Mouse (Mus musculus) liver, postnatal 0 days (tissue): Measurements from ENCODE around the gene Nudt2. TPM values are rescaled to one million over a fixed set of nuclear protein-coding genes. Genes with fewer than 3 reads are reported as not detected.

Experiments
- ATAC-seq: fragments of 200-750 bp; cut with Nextera tagmentation; 2 replicates; pipeline ENCODE4 v1.8.0; 2017; ENCODE audit warnings: mild to moderate bottlenecking, moderate library complexity
- DNase-seq: peaks from one replicate; pipeline ENCODE4 v3.0.0-alpha.2; 2016
- H3K27ac ChIP-seq: fragments of 300-500 bp; sonication (generic); 2 replicates; pipeline ENCODE4 v1.5.1; 2014; ENCODE audit warnings: antibody characterized with exemption, moderate library complexity, mild to moderate bottlenecking, low read depth
- H3K27me3 ChIP-seq: fragments of 300-500 bp; sonication (generic); 2 replicates; pipeline ENCODE4 v1.6.1; 2014; ENCODE audit warnings: low read length, control low read depth, mixed read lengths; ENCODE audit not compliant: insufficient read depth
- H3K36me3 ChIP-seq: fragments of 300-500 bp; sonication (generic); replicated peaks from 2 replicates; pipeline ENCODE4 v1.6.1; 2014; ENCODE audit warnings: mild to moderate bottlenecking, control low read depth, low read length, moderate library complexity, mixed read lengths; ENCODE audit not compliant: insufficient read depth
- H3K4me1 ChIP-seq: fragments of 300-500 bp; sonication (generic); 2 replicates; pipeline ENCODE4 v1.6.1; 2014; ENCODE audit warnings: antibody characterized with exemption, mild to moderate bottlenecking, control low read depth; ENCODE audit not compliant: insufficient read depth
- H3K4me2 ChIP-seq: fragments of 300-500 bp; sonication (generic); 2 replicates; pipeline ENCODE4 v1.6.1; 2014; ENCODE audit warnings: low read depth, mild to moderate bottlenecking, low read length, moderate library complexity, mixed read lengths
- H3K4me3 ChIP-seq: fragments of 300-500 bp; sonication (generic); 2 replicates; pipeline ENCODE4 v1.5.1; 2014; ENCODE audit warnings: low read depth, low read length
- H3K9ac ChIP-seq: fragments of 300-500 bp; sonication (generic); replicated peaks from 2 replicates; pipeline ENCODE4 v1.6.1; 2014; ENCODE audit warnings: mild to moderate bottlenecking, moderate library complexity
- H3K9me3 ChIP-seq: fragments of 300-500 bp; sonication (generic); 2 replicates; pipeline ENCODE4 v1.6.1; 2016; ENCODE audit warnings: mild to moderate bottlenecking, control low read depth, low read length, mixed read lengths
- CTCF ChIP-seq: sonication (generic); IDR thresholded peaks from 2 replicates; pipeline ENCODE4 v1.5.1; 2016; ENCODE audit warnings: antibody characterized with exemption, low read depth
- EP300 ChIP-seq: IDR thresholded peaks from 2 replicates; pipeline ENCODE4 v1.6.1; 2016; ENCODE audit warnings: antibody characterized with exemption, low read depth, mild to moderate bottlenecking
- WGBS: fragments of 180-500 bp; shearing (Covaris S2); extraction: QIAGEN DNeasy Blood & Tissue Kit; methylation state at CpG from one replicate; pipeline ENCODE4 v1.1.7; 2014; ENCODE audit not compliant: insufficient replicate concordance; 5-methylcytosine and 5-hydroxymethylcytosine counted together
- polyA plus RNA-seq: library from polyadenylated mRNA; unstranded; fragments of >200 nt; fragmentation: Nextera tagmentation; extraction: Ambion mirVana; gene quantifications from 2 replicates; pipeline ENCODE4 v1.2.1, GENCODE M21; 2015

Nudt2 gene
- polyA plus RNA-seq, 1 experiment from 2014 or later, result 13.6 TPM

DNA sequence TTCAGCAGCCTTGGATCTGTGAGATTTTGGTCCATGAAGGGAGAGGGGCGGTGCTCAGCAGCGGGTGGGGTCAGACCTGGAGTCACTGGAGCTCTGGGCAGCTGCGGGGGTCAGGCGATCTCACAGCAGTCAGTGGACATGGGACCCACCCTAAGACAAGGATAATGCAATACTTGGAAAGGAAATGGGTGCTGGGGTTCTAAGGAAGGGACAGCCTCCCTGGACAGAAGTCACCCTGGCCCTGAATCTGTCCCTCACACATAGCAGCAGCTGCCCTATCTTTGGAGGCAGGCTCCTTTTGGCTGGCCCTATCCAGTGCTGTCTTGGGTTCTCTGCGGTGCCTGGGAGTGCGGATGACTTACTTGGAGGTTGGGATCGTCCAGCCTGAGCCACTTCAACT, 58.9 kb downstream of the Nudt2 start:
- Histone ChIP-seq H3K9me3 (no peaks in the 10 kb centered on the region), H3K27ac (no peak overlapping the region), H3K4me2 (no peak overlapping the region), H3K9ac (no peak overlapping the region), H3K36me3 (no peaks in the 10 kb centered on the region), H3K27me3 (no peaks in the 10 kb centered on the region), H3K4me3 (no peak overlapping the region), H3K4me1 (no peaks in the 10 kb centered on the region)
- DNase-seq (no peak), ATAC-seq (no peak)
- no peak for TF ChIP-seq CTCF
- TF ChIP-seq EP300, result no peak
- 75% methylated on average over 7 of the region's 7 CpGs for WGBS

DNA sequence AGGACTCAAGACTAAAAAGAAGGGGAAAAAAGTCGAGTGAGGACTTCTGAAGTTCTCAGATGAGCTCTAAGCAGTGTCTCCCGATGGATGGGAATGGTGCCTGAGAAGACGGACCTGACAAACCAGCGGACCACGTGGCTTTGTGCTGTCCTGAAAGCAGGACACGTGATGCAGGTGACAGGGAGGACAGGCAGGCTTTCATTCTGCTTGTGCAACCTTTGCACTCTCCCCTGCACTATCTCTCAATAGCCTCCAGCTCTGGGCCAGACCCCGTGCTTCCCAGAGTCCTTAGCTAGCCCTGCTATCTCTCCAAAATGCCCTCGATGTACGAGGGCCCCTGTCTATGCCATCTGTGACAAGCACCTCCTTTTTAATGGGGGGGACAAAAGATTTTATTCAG, 59.9 kb downstream of the Nudt2 start:
- peak; percentile 87 for ATAC-seq
- Histone ChIP-seq H3K36me3 (no peaks in the 10 kb centered on the region), H3K4me2 (no peak overlapping the region), H3K9ac (no peak overlapping the region), H3K4me1 (no peaks in the 10 kb centered on the region), H3K4me3 (no peak overlapping the region), H3K27me3 (no peaks in the 10 kb centered on the region), H3K27ac (no peak overlapping the region), H3K9me3 (no peaks in the 10 kb centered on the region)
- no peak for TF ChIP-seq CTCF
- no peak for TF ChIP-seq EP300
- DNase-seq, result peak; percentile 36
- WGBS, result 57% methylated on average over 9 of the region's 9 CpGs

DNA sequence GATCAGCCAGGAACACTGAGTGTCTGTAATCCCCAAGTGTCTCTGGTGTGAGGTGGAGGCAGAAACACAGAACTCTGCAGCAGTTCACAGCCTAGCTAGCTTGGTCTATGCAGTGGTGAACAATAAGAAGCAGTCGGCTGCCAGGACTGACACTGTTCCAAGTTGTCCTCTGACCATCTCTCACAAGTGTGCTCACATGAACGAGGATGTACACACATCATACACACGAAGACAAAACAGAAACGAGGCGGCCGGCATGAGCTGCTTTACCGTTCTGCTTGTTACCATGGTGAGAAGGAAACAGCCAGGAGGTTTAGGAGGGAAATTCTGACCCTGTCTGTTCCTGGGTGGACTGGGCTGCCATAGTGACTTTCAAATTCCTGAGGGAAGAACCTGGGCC, 61.6 kb downstream of the Nudt2 start:
- H3K4me1 ChIP-seq, result no peaks in the 10 kb centered on the region
- no peak overlapping the region for H3K4me3 ChIP-seq
- DNase-seq, result no peak
- no peaks in the 10 kb centered on the region for H3K36me3 ChIP-seq
- WGBS, result 73% methylated on average over 7 of the region's 7 CpGs
- no peak for TF ChIP-seq EP300
- TF ChIP-seq CTCF, result no peak
- H3K4me2 ChIP-seq, result no peak overlapping the region
- H3K27ac ChIP-seq, result no peak overlapping the region
- H3K27me3 ChIP-seq, result no peaks in the 10 kb centered on the region
- H3K9ac ChIP-seq, result no peak overlapping the region
- ATAC-seq, result no peak
- H3K9me3 ChIP-seq, result no peaks in the 10 kb centered on the region

DNA sequence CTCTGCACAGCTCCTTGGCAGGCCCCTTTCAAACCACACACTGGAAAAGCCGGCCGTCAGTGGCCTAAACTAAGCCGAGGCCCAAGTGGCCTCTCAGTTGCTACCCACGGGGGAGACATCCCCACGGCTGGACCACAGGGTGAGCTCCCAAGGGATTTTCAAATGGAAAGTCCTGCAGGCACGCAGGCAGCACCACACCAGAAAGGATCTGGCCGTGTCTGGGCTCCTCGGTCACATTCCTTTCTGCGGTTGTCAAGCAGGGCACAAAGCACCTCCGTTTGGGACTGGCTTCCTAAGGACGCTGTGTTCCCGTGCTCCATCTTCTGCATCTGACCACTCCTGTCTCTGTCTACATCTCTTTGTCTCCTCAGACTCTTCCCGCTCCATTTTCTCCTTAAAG, 62.1 kb downstream of the Nudt2 start:
- ATAC-seq (no peak), DNase-seq (no peak)
- no peak overlapping the region for H3K27ac ChIP-seq
- H3K27me3 ChIP-seq, result no peaks in the 10 kb centered on the region
- 63% methylated on average over 13 of the region's 13 CpGs for WGBS
- no peak overlapping the region for H3K4me2 ChIP-seq
- TF ChIP-seq EP300 (no peak), CTCF (no peak)
- no peaks in the 10 kb centered on the region for H3K9me3 ChIP-seq
- no peaks in the 10 kb centered on the region for H3K36me3 ChIP-seq
- H3K9ac ChIP-seq, result no peak overlapping the region
- H3K4me1 ChIP-seq, result no peaks in the 10 kb centered on the region
- H3K4me3 ChIP-seq, result no peak overlapping the region

DNA sequence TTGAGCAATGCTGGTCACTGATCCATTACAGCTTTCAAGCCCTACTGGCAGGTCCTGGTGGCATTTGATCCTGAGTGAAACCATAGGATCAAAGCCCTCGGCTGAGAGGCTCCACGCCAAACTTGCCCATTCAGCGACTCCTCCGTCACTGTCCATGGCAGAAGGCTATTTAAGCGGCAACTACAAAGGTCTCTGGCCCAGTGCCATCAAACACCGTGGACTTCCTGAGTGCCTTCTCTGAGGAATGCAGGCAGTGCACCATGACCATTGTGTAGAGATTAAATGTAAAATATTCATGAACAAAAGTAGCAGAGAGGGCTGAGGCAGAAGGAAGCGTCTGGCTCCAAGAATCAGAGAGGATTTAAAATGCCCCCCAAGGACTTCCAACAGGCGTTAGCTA, 63.0 kb downstream of the Nudt2 start:
- Histone ChIP-seq H3K9ac (no peak overlapping the region), H3K27ac (no peak overlapping the region), H3K36me3 (no peaks in the 10 kb centered on the region), H3K27me3 (no peaks in the 10 kb centered on the region), H3K4me3 (no peak overlapping the region), H3K4me1 (no peaks in the 10 kb centered on the region), H3K4me2 (no peak overlapping the region), H3K9me3 (no peaks in the 10 kb centered on the region)
- 45% methylated on average over 8 of the region's 8 CpGs for WGBS
- TF ChIP-seq CTCF, result no peak
- TF ChIP-seq EP300, result no peak
- DNase-seq (no peak), ATAC-seq (no peak)

Other genes starting within 250 kb of the Nudt2 start
- 8.3 and 10.8 TPM in 2 replicates for gene Ubap2, start 190.0 kb upstream of the Nudt2 start, polyA plus RNA-seq
- gene Dcaf12, start 150.3 kb upstream of the Nudt2 start, polyA plus RNA-seq, result 35.8 and 39.6 TPM in 2 replicates
- 25.6 and 28.6 TPM in 2 replicates for gene Ubap1, start 116.2 kb upstream of the Nudt2 start, polyA plus RNA-seq
- gene Kif24, start 264 bp upstream of the Nudt2 start, polyA plus RNA-seq, result 2.4 and 2.5 TPM in 2 replicates
- 1.8 and 2.0 TPM in 2 replicates for gene AI464131, start 37.9 kb downstream of the Nudt2 start, polyA plus RNA-seq
- not detected in 2 replicates for gene 1110017D15Rik, start 52.2 kb downstream of the Nudt2 start, polyA plus RNA-seq
- 0.77 and 1.0 TPM in 2 replicates for gene Fam219a, start 104.4 kb downstream of the Nudt2 start, polyA plus RNA-seq
- gene Dnaic1, start 104.6 kb downstream of the Nudt2 start, polyA plus RNA-seq, result 10.6 and 14.2 TPM in 2 replicates
- gene Enho, start 175.2 kb downstream of the Nudt2 start, polyA plus RNA-seq, result 25.2 and 26.4 TPM in 2 replicates
- 0.12 and 0.29 TPM in 2 replicates for gene Cntfr, start 231.9 kb downstream of the Nudt2 start, polyA plus RNA-seq
- 28.5 and 33.2 TPM in 2 replicates for gene Il11ra1, start 234.8 kb downstream of the Nudt2 start, polyA plus RNA-seq
- 30.9 and 31.7 TPM in 2 replicates for gene Rpp25l, start 248.4 kb downstream of the Nudt2 start, polyA plus RNA-seq